8 mouse cellular contexts compared by ENCODE assay signal in genomic region chr2:103177361-103177760, GRCm38 (mm10).
"Had no signal": no experiment of that assay in that cellular context is flagged by ENCODE, and none has a peak within 500 bp of the region (broad histone marks: within the 10 kb centered on the region; RNA-seq: fewer than 3 reads in every experiment).

No protein-coding gene starts in this region.

- DNase-seq: kidney, adult 8-10 months; kidney, postnatal 25 days; layer of hippocampus, adult 9-11 months; liver, embryonic 13.5 days; liver, postnatal 0 days; lung, postnatal 14 days; thymus, adult 18-20 months; thymus, postnatal 14 days had no signal
